Mouse (Mus musculus): ENCODE measurements around the gene Tbx15. TPM values are rescaled to one million over a fixed set of nuclear protein-coding genes. Genes with fewer than 3 reads are reported as not detected.
A peak's percentile ranks its signal among the peaks of the same experiment; 100 is the strongest.

Tbx15 gene
- polyA plus RNA-seq, 1 experiment = 0.40 TPM

DNA sequence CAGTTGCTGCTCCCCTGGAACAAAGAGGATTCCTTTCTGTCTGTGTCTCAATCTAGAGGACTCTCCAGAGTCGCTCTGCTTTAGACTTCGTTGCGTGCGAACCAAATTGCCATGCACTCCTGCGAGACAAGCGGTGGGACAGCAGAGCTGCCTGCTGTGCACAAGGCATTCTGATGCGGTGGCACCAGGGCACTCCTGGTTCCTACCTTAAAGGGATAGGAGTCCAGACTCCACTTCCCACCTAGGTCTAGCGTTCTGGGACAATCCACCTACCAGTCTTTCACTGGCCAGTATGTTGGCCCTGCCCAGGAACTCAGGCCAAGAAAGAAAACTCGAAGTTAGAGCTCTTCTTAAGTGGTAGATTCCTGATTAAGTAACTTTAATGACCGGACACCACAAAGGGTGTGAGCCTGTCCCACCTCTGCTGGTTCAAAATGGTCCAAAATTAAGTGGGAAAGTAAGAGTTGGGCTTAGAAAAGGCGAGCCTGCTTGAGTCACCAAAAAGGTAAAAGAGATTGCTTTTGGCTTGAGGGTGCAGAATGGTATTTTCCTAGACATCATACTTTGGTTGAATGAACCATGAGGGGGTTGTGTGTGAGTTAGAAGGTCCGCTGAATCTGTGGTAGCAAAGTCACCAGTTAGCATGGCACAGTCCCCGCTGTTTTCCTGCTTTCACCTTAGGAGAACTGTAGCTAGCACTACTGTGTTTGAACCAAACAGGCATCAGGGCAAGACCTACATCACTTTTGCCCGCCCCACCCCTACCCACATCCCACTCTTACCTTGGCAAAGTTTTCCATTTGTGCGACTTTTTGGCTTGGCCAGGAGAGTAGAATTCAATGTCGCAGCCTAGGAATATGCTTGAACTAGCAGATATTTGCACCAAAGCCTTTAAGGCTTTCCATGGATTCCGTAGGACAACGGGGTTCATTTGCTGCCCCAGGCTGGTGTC lies 4.1 kb upstream of the Tbx15 start:
- H3K27ac ChIP-seq (ENCODE audit: insufficient read depth, low read depth, low read length) = no peak overlapping the region
- peaks cover 2% of the 10 kb centered on the region; the same call in 1 of the 2 replicates for H3K4me1 ChIP-seq (ENCODE audit: control insufficient read depth, insufficient read depth, low read length)
- TF ChIP-seq CTCF (IDR thresholded peaks at IDR 0.05; ENCODE audit: low read depth, low read length) = no peak
- TF ChIP-seq POLR2A (IDR thresholded peaks at IDR 0.05; ENCODE audit: borderline replicate concordance, low read depth, low read length) = no peak
- no peak overlapping the region for H3K4me3 ChIP-seq (ENCODE audit: insufficient read depth, low read length)

DNA sequence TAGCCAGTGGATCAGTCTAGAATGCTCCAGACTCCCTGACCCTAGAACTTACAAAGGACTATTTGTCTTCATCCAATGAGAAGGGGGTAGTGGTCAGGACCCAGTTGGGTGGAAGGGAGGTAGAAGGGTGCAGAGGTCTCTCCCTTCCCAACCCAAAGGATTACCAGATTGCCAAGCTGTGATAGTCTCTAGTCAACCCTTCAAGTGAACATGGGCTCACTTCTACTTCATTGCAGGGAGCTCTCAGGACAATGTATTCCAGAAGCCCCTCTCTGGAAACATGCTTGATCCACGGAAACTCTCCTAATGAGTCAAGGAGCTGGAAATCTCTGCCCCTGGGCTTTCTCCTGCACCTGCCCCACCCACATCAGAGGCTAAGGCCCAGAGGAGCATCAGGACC lies 1.5 kb upstream of the Tbx15 start:
- Histone ChIP-seq H3K4me1 (ENCODE audit: control insufficient read depth, insufficient read depth, low read length) (peaks cover 2% of the 10 kb centered on the region; the same call in 1 of the 2 replicates), H3K4me3 (ENCODE audit: insufficient read depth, low read length) (no peak overlapping the region)
- TF ChIP-seq CTCF (IDR thresholded peaks at IDR 0.05; ENCODE audit: low read depth, low read length) = no peak
- TF ChIP-seq POLR2A (IDR thresholded peaks at IDR 0.05; ENCODE audit: borderline replicate concordance, low read depth, low read length) = no peak

DNA sequence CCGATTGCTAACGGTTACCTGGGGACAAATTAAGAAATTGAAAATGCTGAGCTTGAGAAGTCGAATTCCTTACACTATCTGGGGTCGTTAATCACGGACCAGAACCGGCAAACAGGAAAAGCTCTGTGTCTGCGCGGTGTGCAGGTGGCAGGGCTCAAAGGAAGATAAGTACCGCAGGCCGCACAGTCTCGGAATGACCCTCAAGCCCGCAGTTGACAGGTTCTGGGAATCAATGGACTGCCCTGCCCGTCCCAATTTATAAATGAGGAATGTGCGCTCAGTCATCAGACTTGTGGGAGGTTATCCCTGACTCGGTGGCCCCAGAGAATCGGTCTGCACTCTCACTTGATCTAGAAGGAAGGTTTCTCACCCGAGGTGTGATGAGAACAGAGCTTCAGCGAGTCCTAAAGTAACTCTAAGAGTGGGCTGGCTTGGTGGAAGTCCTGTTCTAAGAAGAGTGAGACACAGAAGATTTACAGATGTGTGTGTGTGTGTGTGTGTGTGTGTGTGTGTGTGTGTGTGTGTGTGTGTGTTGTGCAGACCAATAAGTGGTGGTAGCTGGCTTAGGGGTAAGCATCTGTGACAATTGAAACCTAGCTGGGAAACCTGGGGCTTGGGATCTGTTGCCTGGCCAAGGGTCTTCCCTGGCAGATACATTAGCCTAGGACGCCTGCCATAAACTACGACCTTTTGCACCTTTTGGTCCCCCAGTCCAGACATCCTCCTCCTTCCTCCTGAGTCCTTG lies 708 bp upstream of the Tbx15 start:
- H3K27ac ChIP-seq (ENCODE audit: insufficient read depth, low read depth, low read length) = no peak overlapping the region
- H3K4me1 ChIP-seq (ENCODE audit: control insufficient read depth, insufficient read depth, low read length) = no peaks in the 10 kb centered on the region
- TF ChIP-seq POLR2A (IDR thresholded peaks at IDR 0.05; ENCODE audit: borderline replicate concordance, low read depth, low read length) (no peak), CTCF (IDR thresholded peaks at IDR 0.05; ENCODE audit: low read depth, low read length) (no peak)
- no peak overlapping the region for H3K4me3 ChIP-seq (ENCODE audit: insufficient read depth, low read length)

More for the DNA sequence above, 1.5 kb upstream of the Tbx15 start:
- no peak overlapping the region for H3K27ac ChIP-seq (ENCODE audit: insufficient read depth, low read depth, low read length)

DNA sequence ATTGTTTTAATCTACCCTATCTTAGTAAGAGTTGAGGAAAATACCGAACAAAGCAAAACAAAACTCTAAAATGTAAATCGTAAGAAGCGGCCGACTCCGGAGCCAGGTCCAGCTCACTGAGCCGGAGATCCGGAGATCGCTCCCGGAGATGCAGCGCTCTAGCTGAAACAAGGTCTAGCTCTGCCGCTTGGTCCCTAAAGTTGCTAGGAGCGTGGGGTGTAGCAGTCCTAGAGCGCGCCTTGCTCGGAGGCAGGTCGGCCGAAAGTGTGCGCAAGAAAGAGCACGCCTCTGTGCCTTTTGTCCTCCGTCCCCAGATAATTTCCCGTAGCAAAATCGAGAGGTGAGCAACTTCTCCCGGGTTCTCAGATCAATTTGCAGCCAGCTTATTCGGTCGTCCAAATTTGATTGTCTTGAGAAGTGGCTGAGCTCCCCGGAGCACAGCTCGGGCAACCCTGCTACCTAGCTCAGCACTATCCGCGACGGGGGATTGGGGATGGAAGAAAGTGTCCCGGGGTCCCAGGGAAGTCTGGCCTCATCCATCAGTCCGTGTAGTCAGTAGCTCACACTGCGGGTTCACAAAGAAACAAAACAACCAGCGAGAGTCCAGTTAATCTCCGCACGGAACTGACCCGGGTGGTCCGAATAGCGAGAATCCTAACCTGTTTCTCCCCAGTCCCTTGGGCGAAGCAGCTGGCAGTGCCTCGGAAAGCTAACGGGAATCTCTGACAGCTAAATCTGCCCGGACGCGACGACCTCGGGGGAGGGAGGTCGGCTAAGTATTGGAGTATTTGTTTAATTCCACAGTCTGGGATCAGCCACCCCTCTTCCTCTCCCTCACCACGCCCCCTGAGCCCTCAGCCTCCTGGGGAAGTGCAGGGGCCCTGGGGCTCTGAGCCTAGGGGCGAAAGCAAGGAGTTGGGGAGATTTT lies 894 bp downstream of the Tbx15 start:
- H3K4me1 ChIP-seq (ENCODE audit: control insufficient read depth, insufficient read depth, low read length) = no peaks in the 10 kb centered on the region
- peak overlapping the region; percentile 40 for H3K4me3 ChIP-seq (ENCODE audit: insufficient read depth, low read length)
- no peak for TF ChIP-seq CTCF (IDR thresholded peaks at IDR 0.05; ENCODE audit: low read depth, low read length)
- no peak for TF ChIP-seq POLR2A (IDR thresholded peaks at IDR 0.05; ENCODE audit: borderline replicate concordance, low read depth, low read length)
- no peak overlapping the region for H3K27ac ChIP-seq (ENCODE audit: insufficient read depth, low read depth, low read length)

GRCm38 (mm10) chr3:99242481-99242880 lies 2.3 kb downstream of the Tbx15 start:
- H3K4me1 ChIP-seq (ENCODE audit: control insufficient read depth, insufficient read depth, low read length) = no peaks in the 10 kb centered on the region

DNA sequence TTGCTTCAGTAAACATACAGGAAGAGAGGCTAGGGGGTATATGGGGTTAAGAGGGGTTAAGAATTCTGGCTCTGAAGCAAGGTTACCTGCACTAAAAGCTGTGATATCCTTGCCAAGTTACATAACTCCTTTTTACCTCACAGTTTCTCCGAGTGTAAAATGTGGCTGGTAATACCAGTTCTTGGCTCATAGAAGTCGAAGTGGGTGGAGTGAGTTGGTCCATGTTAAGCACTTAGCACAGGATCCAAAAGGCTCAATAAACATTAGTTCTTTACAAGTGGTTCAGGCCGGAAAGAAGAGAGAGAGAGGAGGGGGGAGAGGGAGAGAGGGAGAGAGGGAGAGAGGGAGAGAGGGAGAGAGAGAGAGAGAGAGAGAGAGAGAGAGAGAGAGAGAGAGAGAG lies 5.2 kb downstream of the Tbx15 start:
- no peak overlapping the region for H3K27ac ChIP-seq (ENCODE audit: insufficient read depth, low read depth, low read length)
- peaks cover 4% of the 10 kb centered on the region for H3K4me1 ChIP-seq (ENCODE audit: control insufficient read depth, insufficient read depth, low read length)
- TF ChIP-seq CTCF (IDR thresholded peaks at IDR 0.05; ENCODE audit: low read depth, low read length) (no peak), POLR2A (IDR thresholded peaks at IDR 0.05; ENCODE audit: borderline replicate concordance, low read depth, low read length) (no peak)
- no peak overlapping the region for H3K4me3 ChIP-seq (ENCODE audit: insufficient read depth, low read length)

More at GRCm38 (mm10) chr3:99242481-99242880, 2.3 kb downstream of the Tbx15 start:
- TF ChIP-seq CTCF (IDR thresholded peaks at IDR 0.05; ENCODE audit: low read depth, low read length) (no peak), POLR2A (IDR thresholded peaks at IDR 0.05; ENCODE audit: borderline replicate concordance, low read depth, low read length) (no peak)
- H3K4me3 ChIP-seq (ENCODE audit: insufficient read depth, low read length) = no peak overlapping the region
- no peak overlapping the region for H3K27ac ChIP-seq (ENCODE audit: insufficient read depth, low read depth, low read length)

DNA sequence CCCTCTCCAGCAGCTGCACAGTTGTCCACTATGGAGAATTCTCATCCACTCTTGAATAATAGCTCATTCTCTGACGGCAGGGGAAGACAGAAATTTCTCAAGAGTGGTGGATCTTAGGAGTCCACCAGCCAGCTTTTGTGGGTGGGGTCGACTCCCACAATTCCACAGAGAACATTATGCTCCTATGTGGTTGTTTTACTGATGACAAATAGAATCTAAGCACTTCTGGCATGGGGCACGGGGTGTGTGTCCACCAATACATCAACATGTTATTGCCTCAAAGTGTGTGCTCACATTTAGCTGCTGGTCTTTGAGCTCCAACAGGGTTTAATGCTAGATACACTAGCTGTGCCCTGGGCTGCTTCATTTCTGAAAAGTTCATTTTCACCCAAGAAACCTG lies 6.4 kb downstream of the Tbx15 start:
- TF ChIP-seq CTCF (IDR thresholded peaks at IDR 0.05; ENCODE audit: low read depth, low read length) (no peak), POLR2A (IDR thresholded peaks at IDR 0.05; ENCODE audit: borderline replicate concordance, low read depth, low read length) (no peak)
- no peak overlapping the region for H3K27ac ChIP-seq (ENCODE audit: insufficient read depth, low read depth, low read length)
- H3K4me1 ChIP-seq (ENCODE audit: control insufficient read depth, insufficient read depth, low read length) = peaks cover 4% of the 10 kb centered on the region
- H3K4me3 ChIP-seq (ENCODE audit: insufficient read depth, low read length) = no peak overlapping the region

- no peak overlapping the region for H3K4me3 ChIP-seq (ENCODE audit: insufficient read depth, low read length)
- peaks cover 4% of the 10 kb centered on the region for H3K4me1 ChIP-seq (ENCODE audit: control insufficient read depth, insufficient read depth, low read length)
- TF ChIP-seq POLR2A (IDR thresholded peaks at IDR 0.05; ENCODE audit: borderline replicate concordance, low read depth, low read length) = no peak
- TF ChIP-seq CTCF (IDR thresholded peaks at IDR 0.05; ENCODE audit: low read depth, low read length) = no peak
- no peak overlapping the region for H3K27ac ChIP-seq (ENCODE audit: insufficient read depth, low read depth, low read length)
These were observed 7.4 kb downstream of the Tbx15 start for GRCm38 (mm10) chr3:99247586-99247985.
